Mouse (Mus musculus): ENCODE measurements around the gene Fam198b. TPM values are rescaled to one million over a fixed set of nuclear protein-coding genes. Genes with fewer than 3 reads are reported as not detected.

Gene Fam198b
- polyA plus RNA-seq, 1 experiment: 4.0 TPM

- Histone ChIP-seq H3K36me3 (ENCODE audit: control insufficient read depth, insufficient read depth, low read length) (no peaks in the 10 kb centered on the region), H3K4me3 (ENCODE audit: control insufficient read depth, low read depth, low read length) (no peak overlapping the region), H3K27ac (ENCODE audit: control insufficient read depth, insufficient read depth, low read depth, low read length) (no peak overlapping the region), H3K4me1 (ENCODE audit: control insufficient read depth, insufficient read depth, low read length) (peaks cover 2% of the 10 kb centered on the region; the same call in 1 of the 2 replicates), H3K27me3 (ENCODE audit: control insufficient read depth, insufficient read depth, low read length) (no peaks in the 10 kb centered on the region)
- TF ChIP-seq POLR2A (IDR thresholded peaks at IDR 0.05; ENCODE audit: control insufficient read depth, low read depth, low read length): no peak
- no peak for TF ChIP-seq CTCF (IDR thresholded peaks at IDR 0.05; ENCODE audit: control insufficient read depth, insufficient read depth, insufficient replicate concordance, low read depth, low read length)
Observed at GRCm38 (mm10) chr3:79881645-79882044, 2.7 kb upstream of the Fam198b start.

- H3K27ac ChIP-seq (ENCODE audit: control insufficient read depth, insufficient read depth, low read depth, low read length): no peak overlapping the region
- H3K27me3 ChIP-seq (ENCODE audit: control insufficient read depth, insufficient read depth, low read length): no peaks in the 10 kb centered on the region
- no peak for TF ChIP-seq POLR2A (IDR thresholded peaks at IDR 0.05; ENCODE audit: control insufficient read depth, low read depth, low read length)
- TF ChIP-seq CTCF (IDR thresholded peaks at IDR 0.05; ENCODE audit: control insufficient read depth, insufficient read depth, insufficient replicate concordance, low read depth, low read length): peak; percentile 42; the same call in 1 of the 2 replicates
- no peaks in the 10 kb centered on the region for H3K36me3 ChIP-seq (ENCODE audit: control insufficient read depth, insufficient read depth, low read length)
- peaks cover 4% of the 10 kb centered on the region; the same call in 1 of the 2 replicates for H3K4me1 ChIP-seq (ENCODE audit: control insufficient read depth, insufficient read depth, low read length)
- no peak overlapping the region for H3K4me3 ChIP-seq (ENCODE audit: control insufficient read depth, low read depth, low read length)
Observed at GRCm38 (mm10) chr3:79883092-79883491, 1.2 kb upstream of the Fam198b start.

DNA sequence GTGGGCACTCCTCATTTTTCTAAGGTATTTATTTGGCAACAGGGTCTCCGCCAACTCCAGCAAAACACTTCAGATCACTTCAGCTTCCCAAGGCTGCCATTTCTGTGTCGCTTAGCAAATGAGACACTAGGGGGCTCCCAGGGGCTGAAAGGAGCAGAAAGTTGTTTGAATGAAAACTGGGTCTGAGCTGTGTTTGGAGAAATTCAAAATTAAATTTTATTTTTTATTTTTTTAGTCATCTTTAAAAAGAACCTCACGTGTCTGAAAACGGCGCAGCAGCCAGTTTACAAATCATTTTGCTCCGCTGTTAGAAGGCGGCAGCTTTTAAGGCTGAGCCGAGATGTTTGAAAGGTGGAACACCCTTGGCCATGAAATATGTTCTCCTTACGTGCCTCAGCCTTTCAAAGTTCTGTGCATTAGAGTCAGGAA, 442 bp downstream of the Fam198b start:
- H3K27ac ChIP-seq (ENCODE audit: control insufficient read depth, insufficient read depth, low read depth, low read length): no peak overlapping the region; the same call in 1 of the 2 replicates

GRCm38 (mm10) chr3:79885686-79886356, 1.5 kb downstream of the Fam198b start:
- Histone ChIP-seq H3K27ac (ENCODE audit: control insufficient read depth, insufficient read depth, low read depth, low read length) (peak overlapping the region; percentile 54), H3K36me3 (ENCODE audit: control insufficient read depth, insufficient read depth, low read length) (no peaks in the 10 kb centered on the region), H3K27me3 (ENCODE audit: control insufficient read depth, insufficient read depth, low read length) (no peaks in the 10 kb centered on the region), H3K4me1 (ENCODE audit: control insufficient read depth, insufficient read depth, low read length) (peaks cover 4% of the 10 kb centered on the region; the same call in 1 of the 2 replicates), H3K4me3 (ENCODE audit: control insufficient read depth, low read depth, low read length) (peak overlapping the region; percentile 53)
- TF ChIP-seq CTCF (IDR thresholded peaks at IDR 0.05; ENCODE audit: control insufficient read depth, insufficient read depth, insufficient replicate concordance, low read depth, low read length) (no peak), POLR2A (IDR thresholded peaks at IDR 0.05; ENCODE audit: control insufficient read depth, low read depth, low read length) (no peak)

More for the DNA sequence above, 442 bp downstream of the Fam198b start:
- H3K36me3 ChIP-seq (ENCODE audit: control insufficient read depth, insufficient read depth, low read length): no peaks in the 10 kb centered on the region
- H3K4me1 ChIP-seq (ENCODE audit: control insufficient read depth, insufficient read depth, low read length): peaks cover 4% of the 10 kb centered on the region; the same call in 1 of the 2 replicates
- no peak for TF ChIP-seq CTCF (IDR thresholded peaks at IDR 0.05; ENCODE audit: control insufficient read depth, insufficient read depth, insufficient replicate concordance, low read depth, low read length)
- no peak for TF ChIP-seq POLR2A (IDR thresholded peaks at IDR 0.05; ENCODE audit: control insufficient read depth, low read depth, low read length)
- H3K27me3 ChIP-seq (ENCODE audit: control insufficient read depth, insufficient read depth, low read length): no peaks in the 10 kb centered on the region
- no peak overlapping the region for H3K4me3 ChIP-seq (ENCODE audit: control insufficient read depth, low read depth, low read length)

GRCm38 (mm10) chr3:79886357-79887091, 2.2 kb downstream of the Fam198b start:
- H3K4me1 ChIP-seq (ENCODE audit: control insufficient read depth, insufficient read depth, low read length): peaks cover 4% of the 10 kb centered on the region; the same call in 1 of the 2 replicates
- H3K4me3 ChIP-seq (ENCODE audit: control insufficient read depth, low read depth, low read length): peak overlapping the region; percentile 53
- no peaks in the 10 kb centered on the region for H3K36me3 ChIP-seq (ENCODE audit: control insufficient read depth, insufficient read depth, low read length)
- peak; percentile 66; the same call in 1 of the 2 replicates for TF ChIP-seq CTCF (IDR thresholded peaks at IDR 0.05; ENCODE audit: control insufficient read depth, insufficient read depth, insufficient replicate concordance, low read depth, low read length)
- TF ChIP-seq POLR2A (IDR thresholded peaks at IDR 0.05; ENCODE audit: control insufficient read depth, low read depth, low read length): no peak
- H3K27ac ChIP-seq (ENCODE audit: control insufficient read depth, insufficient read depth, low read depth, low read length): peak overlapping the region; percentile 54
- H3K27me3 ChIP-seq (ENCODE audit: control insufficient read depth, insufficient read depth, low read length): no peaks in the 10 kb centered on the region

GRCm38 (mm10) chr3:79887161-79887855, 3.0 kb downstream of the Fam198b start:
- Histone ChIP-seq H3K27ac (ENCODE audit: control insufficient read depth, insufficient read depth, low read depth, low read length) (peak overlapping the region; percentile 16; the same call in 1 of the 2 replicates), H3K27me3 (ENCODE audit: control insufficient read depth, insufficient read depth, low read length) (no peaks in the 10 kb centered on the region), H3K4me1 (ENCODE audit: control insufficient read depth, insufficient read depth, low read length) (peaks cover 4% of the 10 kb centered on the region; the same call in 1 of the 2 replicates), H3K36me3 (ENCODE audit: control insufficient read depth, insufficient read depth, low read length) (no peaks in the 10 kb centered on the region), H3K4me3 (ENCODE audit: control insufficient read depth, low read depth, low read length) (peak overlapping the region; percentile 15; the same call in 1 of the 2 replicates)
- TF ChIP-seq CTCF (IDR thresholded peaks at IDR 0.05; ENCODE audit: control insufficient read depth, insufficient read depth, insufficient replicate concordance, low read depth, low read length) (no peak), POLR2A (IDR thresholded peaks at IDR 0.05; ENCODE audit: control insufficient read depth, low read depth, low read length) (no peak)
